Mouse (Mus musculus) mouse embryonic stem cell (cell line): ENCODE data around the gene Ildr1.

Experiments used
- in situ Hi-C, 2 experiments: fragments of 300-500 bp; cut with MboI; formaldehyde crosslinking; loops; 1 replicate in 1 of 2; 3 replicates in 1 of 2; pipeline ENCODE4 v1.14.3; 2019 to 2020; ENCODE audit warnings: low sequenced_read_pairs in 2 of 2, low pct_unique_long_range_greater_than_20kb in 1 of 2, mixed read lengths in 1 of 2; ENCODE audit not compliant: unreplicated experiment in 1 of 2

The Ildr1 gene

GRCm38 (mm10) chr16:36743580-36743979 lies 49.8 kb downstream of the Ildr1 start:
- in situ Hi-C loops = no loop called here

- in situ Hi-C loops = no loop called here
These were observed 53.3 kb downstream of the Ildr1 start for GRCm38 (mm10) chr16:36747068-36747467.

GRCm38 (mm10) chr16:36747767-36748166 lies 54.0 kb downstream of the Ildr1 start:
- in situ Hi-C loops = no loop called here

- in situ Hi-C loops = no loop called here
These were observed 58.2 kb downstream of the Ildr1 start for GRCm38 (mm10) chr16:36751979-36752378.

GRCm38 (mm10) chr16:36770191-36770771 lies 76.5 kb downstream of the Ildr1 start:
- in situ Hi-C loops = no loop called here

GRCm38 (mm10) chr16:36770830-36771229 lies 77.1 kb downstream of the Ildr1 start:
- in situ Hi-C loops = no loop called here

GRCm38 (mm10) chr16:36771244-36771643 lies 77.5 kb downstream of the Ildr1 start:
- in situ Hi-C loops = no loop called here

GRCm38 (mm10) chr16:36771703-36772102 lies 77.9 kb downstream of the Ildr1 start:
- in situ Hi-C loops = no loop called here

GRCm38 (mm10) chr16:36772996-36773395 lies 79.2 kb downstream of the Ildr1 start:
- in situ Hi-C loops = no loop called here

- in situ Hi-C loops = no loop called here
These were observed 81.9 kb downstream of the Ildr1 start for GRCm38 (mm10) chr16:36775658-36776057.
